Mouse (Mus musculus) granulocyte monocyte progenitor cell, adult 5-6 weeks (primary cell): ENCODE data around the gene Fbxo47. TPM values are rescaled to one million over a fixed set of nuclear protein-coding genes. Genes with fewer than 3 reads are reported as not detected.

Source experiments
- ATAC-seq: replicated peaks from 2 replicates; pipeline ENCODE4 v1.8.0; 2016; ENCODE audit warnings: mild to moderate bottlenecking, moderate TSS enrichment, inconsistent platforms; ENCODE audit not compliant: poor library complexity, severe bottlenecking
- total RNA-seq, 2 experiments: library from RNA; stranded (forward) in 1 of 2; stranded (reverse) in 1 of 2; fragments of 200-712, 200-1000 nt in 1 of 2; fragments of >200 nt in 1 of 2; fragmentation: Nextera tagmentation in 1 of 2; gene quantifications; 2 replicates each; pipeline ENCODE4 v1.2.3; 2014 to 2017

The Fbxo47 gene
- total RNA-seq (2014; fragmentation: Nextera tagmentation), result not detected in 2 replicates
- total RNA-seq (2017), result 2.0 and 2.2 TPM in 2 replicates

GRCm38 (mm10) chr11:97883918-97884600, at the start of gene Fbxo47:
Gene Fbxo47 (minus strand): TSS chr11:97884154.
- peak; percentile 96 for ATAC-seq

GRCm38 (mm10) chr11:97933553-97933952, 49.6 kb upstream of the Fbxo47 start:
- no peak for ATAC-seq

DNA sequence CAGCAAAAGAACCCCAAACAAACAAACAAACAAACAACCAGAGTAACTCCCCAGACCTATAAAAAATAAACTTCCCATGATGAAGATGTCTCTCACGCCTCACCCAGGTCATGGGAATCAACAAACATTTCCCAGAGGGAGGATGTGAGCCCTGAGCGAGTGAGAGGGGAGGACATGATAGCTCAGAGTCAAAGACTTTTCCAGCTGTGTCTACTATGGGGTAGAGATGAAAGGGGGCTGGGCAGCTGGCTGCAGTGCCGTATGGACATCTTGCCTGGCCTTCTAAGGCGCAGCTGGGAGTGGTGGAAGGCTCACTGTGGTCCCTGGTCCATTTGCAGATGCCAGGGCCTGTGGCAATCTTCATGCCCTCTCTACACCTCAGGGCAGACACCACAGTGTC, 45.0 kb upstream of the Fbxo47 start:
- ATAC-seq, result no peak

- no peak for ATAC-seq
These were observed 40.3 kb upstream of the Fbxo47 start for GRCm38 (mm10) chr11:97924217-97924616.

DNA sequence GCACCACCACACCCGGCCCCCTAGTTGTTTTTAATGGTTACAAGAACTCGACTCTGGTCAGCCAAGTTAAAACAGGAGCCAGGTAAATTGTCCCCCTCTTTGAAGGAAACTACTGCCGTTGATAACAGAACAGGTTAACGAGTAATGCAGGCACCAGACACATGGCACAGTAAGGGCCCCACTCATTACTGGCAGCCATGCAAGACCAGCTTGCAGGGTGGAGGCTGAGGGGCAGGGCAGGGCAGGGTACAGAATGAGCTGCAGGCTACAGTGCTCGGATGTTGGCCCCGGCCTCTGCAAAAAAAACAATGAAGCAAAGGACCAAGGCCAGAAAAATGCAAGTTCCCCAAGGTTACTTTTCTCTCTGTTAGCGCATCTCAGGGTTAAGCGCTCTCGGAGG, 39.7 kb upstream of the Fbxo47 start:
- no peak for ATAC-seq

DNA sequence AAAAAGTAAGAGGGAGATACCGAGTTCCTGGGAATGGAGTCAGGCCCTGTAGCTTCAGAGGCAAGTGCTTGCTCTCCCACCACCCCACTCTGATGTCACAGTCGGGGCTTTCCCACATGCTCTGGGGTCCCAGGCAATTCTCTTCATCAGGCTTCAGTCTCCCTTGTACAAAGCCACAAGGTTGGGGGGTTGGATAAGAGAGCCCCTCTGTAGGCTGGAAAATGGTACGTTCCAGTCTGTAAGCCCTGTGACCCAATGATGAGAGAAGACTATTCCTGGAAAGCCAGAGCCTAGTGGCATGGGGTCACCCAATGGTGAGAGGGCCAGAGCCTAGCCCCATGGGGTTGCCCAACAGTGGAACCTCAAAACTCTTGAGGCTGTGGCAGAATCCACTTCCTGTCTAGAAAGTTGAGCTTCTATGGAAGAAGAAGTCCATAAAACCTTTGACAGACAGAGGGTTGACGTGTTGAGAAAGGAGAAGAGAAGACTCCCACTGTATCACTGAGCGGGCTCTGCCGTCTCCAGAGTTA, 32.1 kb upstream of the Fbxo47 start:
- peak; percentile 97 for ATAC-seq

- no peak for ATAC-seq
These were observed 31.5 kb upstream of the Fbxo47 start for GRCm38 (mm10) chr11:97915471-97915870.

GRCm38 (mm10) chr11:97913111-97913510, 29.2 kb upstream of the Fbxo47 start:
- ATAC-seq, result no peak

DNA sequence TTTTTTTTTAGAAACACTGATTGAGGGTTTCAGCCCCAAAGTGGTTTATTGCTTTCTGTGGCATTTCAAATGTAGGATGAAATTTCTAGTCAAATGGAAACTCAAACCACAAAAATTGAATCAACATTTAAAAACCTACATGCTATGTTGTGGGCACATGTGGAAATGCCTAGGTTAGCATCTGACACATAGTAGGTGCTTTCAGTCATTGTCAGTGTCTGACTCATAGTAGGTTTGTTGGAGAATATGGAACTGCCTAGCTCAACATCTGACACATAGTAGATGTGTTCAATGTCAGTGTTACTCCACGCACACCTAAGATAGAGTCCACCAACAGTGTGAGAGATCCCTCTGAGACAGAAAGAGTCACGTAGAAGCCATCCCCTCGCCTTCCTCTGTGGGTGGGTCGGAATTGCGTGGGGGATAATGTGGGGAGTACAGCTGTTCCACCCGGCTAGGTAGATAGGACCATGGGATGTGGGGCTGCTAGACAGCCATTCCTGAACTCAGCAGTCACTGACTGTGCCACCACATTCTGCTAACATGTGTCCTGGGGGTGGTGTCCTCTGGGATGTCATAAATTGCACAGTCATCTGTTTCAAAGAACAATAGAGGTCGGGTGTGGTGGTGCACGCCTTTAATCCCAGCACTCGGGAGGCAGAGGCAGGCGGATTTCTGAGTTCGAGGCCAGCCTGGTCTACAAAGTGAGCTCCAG, 24.8 kb upstream of the Fbxo47 start:
- no peak for ATAC-seq

DNA sequence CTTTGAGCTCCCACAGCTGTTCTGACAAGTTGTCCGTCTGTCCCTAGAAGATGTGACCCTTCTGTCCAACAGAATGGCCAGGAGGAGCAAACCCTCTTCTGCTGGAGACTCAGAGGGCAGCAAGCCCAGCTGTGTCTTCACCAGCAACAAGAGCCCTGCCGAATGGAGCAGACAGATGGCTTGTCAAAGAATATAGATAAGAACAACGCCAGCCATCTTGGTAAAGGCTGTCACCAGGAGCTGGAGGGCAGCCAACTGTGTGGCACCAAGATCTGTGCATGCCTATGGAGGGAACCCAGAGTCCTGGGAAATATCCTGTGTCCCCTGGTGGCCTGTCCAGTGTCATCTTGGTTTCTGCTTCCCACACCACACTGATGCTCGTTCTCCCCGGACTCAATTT, 24.0 kb upstream of the Fbxo47 start:
- ATAC-seq, result no peak

DNA sequence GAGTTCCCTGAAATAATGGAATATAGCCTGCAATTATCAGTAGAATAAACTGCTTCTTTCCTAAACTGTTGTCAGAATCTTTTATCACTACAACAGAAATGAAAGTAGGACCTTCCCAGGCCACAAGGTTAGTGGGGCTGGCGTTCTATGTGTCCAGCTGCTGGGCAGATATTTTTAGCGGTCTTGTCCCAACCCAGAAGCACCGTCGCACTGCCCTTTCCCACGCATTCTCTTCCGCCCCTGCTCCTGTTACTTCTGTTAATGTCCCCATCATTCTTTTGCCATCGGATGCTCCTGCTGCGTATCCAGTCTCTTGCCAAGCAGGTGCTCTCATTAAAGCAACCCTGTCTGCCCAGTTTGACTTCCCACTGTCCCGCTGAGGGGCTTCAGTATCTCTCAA, 23.0 kb upstream of the Fbxo47 start:
- ATAC-seq, result no peak

GRCm38 (mm10) chr11:97905941-97906340, 22.0 kb upstream of the Fbxo47 start:
- no peak for ATAC-seq

DNA sequence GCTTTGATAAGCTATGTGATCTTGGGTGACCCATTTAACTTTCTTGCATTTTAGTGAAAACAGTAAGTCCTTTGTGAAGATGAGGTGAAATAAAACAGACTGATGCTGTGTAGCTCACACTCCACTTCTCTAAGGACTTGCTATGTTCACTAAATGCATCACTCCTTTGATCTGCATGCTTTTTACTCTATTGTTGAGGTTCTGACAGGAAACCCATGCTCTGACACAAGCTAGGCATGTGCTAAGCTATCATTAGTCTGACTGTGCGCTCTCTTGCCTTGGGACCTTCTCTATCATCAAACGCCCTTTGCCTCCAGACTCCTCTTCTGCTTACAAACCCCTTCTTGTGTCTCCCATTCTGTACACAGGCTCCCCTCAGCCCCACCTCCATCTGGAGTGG, 21.6 kb upstream of the Fbxo47 start:
- no peak for ATAC-seq

GRCm38 (mm10) chr11:97904801-97905200, 20.8 kb upstream of the Fbxo47 start:
- no peak for ATAC-seq

DNA sequence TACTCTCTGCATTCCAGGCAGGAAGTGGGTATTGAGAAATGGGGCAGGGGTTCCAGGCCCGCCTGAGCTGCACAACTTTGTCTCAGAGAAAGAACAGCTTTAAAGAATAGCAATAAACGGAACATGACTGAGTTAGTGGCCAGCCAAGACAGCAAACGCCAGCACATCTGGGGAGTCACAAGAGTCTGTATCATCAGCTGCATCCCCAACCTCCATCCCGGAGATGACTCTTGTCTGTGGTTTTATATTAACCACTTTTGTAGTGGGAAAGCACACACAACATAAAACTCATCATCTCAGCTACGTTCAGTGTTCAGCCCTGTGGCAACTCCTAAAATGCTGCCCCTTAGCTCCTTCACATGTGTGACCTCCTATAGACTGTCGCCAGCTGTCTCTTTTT, 17.9 kb upstream of the Fbxo47 start:
- no peak for ATAC-seq

GRCm38 (mm10) chr11:97899822-97900221, 15.9 kb upstream of the Fbxo47 start:
- peak; percentile 88 for ATAC-seq

- ATAC-seq, result no peak
These were observed 13.7 kb upstream of the Fbxo47 start for GRCm38 (mm10) chr11:97897568-97898185.

DNA sequence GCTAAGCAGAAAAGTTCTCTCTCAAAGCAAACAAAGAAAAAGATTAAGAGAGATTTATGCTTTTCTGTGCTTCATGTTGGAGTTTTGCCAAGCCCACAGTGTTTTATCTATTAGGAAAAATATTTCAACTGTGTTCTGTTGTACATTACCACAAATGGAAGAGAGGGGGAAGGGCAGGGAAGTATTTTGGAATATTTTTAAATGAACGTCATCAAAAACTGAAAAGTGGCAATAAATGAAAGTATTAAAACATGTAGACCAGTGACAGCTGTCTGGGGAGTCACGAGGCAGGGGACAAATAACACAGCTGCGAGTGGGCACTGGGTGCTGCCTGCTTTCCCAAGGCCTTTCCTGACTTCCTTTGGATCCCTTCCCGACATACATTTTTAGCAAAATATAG, 12.7 kb upstream of the Fbxo47 start:
- no peak for ATAC-seq

- ATAC-seq, result no peak
These were observed 7.9 kb upstream of the Fbxo47 start for GRCm38 (mm10) chr11:97891821-97892220.

GRCm38 (mm10) chr11:97885296-97885915, 1.5 kb upstream of the Fbxo47 start:
- no peak for ATAC-seq
